Mouse (Mus musculus): ENCODE measurements around the gene Olfr700. TPM values are rescaled to one million over a fixed set of nuclear protein-coding genes. Genes with fewer than 3 reads are reported as not detected.

Gene Olfr700
- polyA plus RNA-seq, 1 experiment from 2014 or later = not detected

Other genes with a start within 250 kb of the Olfr700 start
- gene Olfr693, start 128.2 kb downstream of the Olfr700 start, polyA plus RNA-seq (2015; fragmentation: Nextera tagmentation; extraction: Ambion mirVana) = not detected in 2 replicates
- gene Olfr694, start 117.0 kb downstream of the Olfr700 start, polyA plus RNA-seq (2015; fragmentation: Nextera tagmentation; extraction: Ambion mirVana) = not detected in 2 replicates
- not detected in 2 replicates for gene Olfr695, start 92.4 kb downstream of the Olfr700 start, polyA plus RNA-seq (2015; fragmentation: Nextera tagmentation; extraction: Ambion mirVana)
- gene Olfr697, start 66.4 kb downstream of the Olfr700 start, polyA plus RNA-seq (2015; fragmentation: Nextera tagmentation; extraction: Ambion mirVana) = not detected in 2 replicates
- gene Olfr698, start 53.4 kb downstream of the Olfr700 start, polyA plus RNA-seq (2015; fragmentation: Nextera tagmentation; extraction: Ambion mirVana) = not detected in 2 replicates
- gene Olfr699, start 15.6 kb downstream of the Olfr700 start, polyA plus RNA-seq (2015; fragmentation: Nextera tagmentation; extraction: Ambion mirVana) = not detected in 2 replicates
- not detected in 2 replicates for gene Olfr701, start 5.3 kb upstream of the Olfr700 start, polyA plus RNA-seq (2015; fragmentation: Nextera tagmentation; extraction: Ambion mirVana)
- gene Olfr702, start 25.1 kb upstream of the Olfr700 start, polyA plus RNA-seq (2015; fragmentation: Nextera tagmentation; extraction: Ambion mirVana) = not detected in 2 replicates
- gene Olfr703, start 34.5 kb upstream of the Olfr700 start, polyA plus RNA-seq (2015; fragmentation: Nextera tagmentation; extraction: Ambion mirVana) = not detected in 2 replicates
- gene Olfr704, start 54.4 kb upstream of the Olfr700 start, polyA plus RNA-seq (2015; fragmentation: Nextera tagmentation; extraction: Ambion mirVana) = not detected in 2 replicates
- gene Olfr705, start 68.1 kb upstream of the Olfr700 start, polyA plus RNA-seq (2015; fragmentation: Nextera tagmentation; extraction: Ambion mirVana) = not detected in 2 replicates
- gene Olfr706, start 79.3 kb upstream of the Olfr700 start, polyA plus RNA-seq (2015; fragmentation: Nextera tagmentation; extraction: Ambion mirVana) = not detected in 2 replicates
- not detected in 2 replicates for gene Olfr707, start 92.4 kb upstream of the Olfr700 start, polyA plus RNA-seq (2015; fragmentation: Nextera tagmentation; extraction: Ambion mirVana)
- not detected in 2 replicates for gene Olfr1532-ps1, start 99.2 kb upstream of the Olfr700 start, polyA plus RNA-seq (2015; fragmentation: Nextera tagmentation; extraction: Ambion mirVana)
- gene Olfr709-ps1, start 123.4 kb upstream of the Olfr700 start, polyA plus RNA-seq (2015; fragmentation: Nextera tagmentation; extraction: Ambion mirVana) = not detected in 2 replicates
- not detected in 2 replicates for gene Olfr710, start 139.5 kb upstream of the Olfr700 start, polyA plus RNA-seq (2015; fragmentation: Nextera tagmentation; extraction: Ambion mirVana)
- gene Olfr6, start 155.1 kb upstream of the Olfr700 start, polyA plus RNA-seq (2015; fragmentation: Nextera tagmentation; extraction: Ambion mirVana) = not detected in 2 replicates
- gene Olfr711, start 166.6 kb upstream of the Olfr700 start, polyA plus RNA-seq (2015; fragmentation: Nextera tagmentation; extraction: Ambion mirVana) = not detected in 2 replicates
- not detected in 2 replicates for gene Olfr2, start 197.2 kb upstream of the Olfr700 start, polyA plus RNA-seq (2015; fragmentation: Nextera tagmentation; extraction: Ambion mirVana)
- gene Olfr713, start 222.3 kb upstream of the Olfr700 start, polyA plus RNA-seq (2015; fragmentation: Nextera tagmentation; extraction: Ambion mirVana) = not detected in 2 replicates

All from stomach, embryonic 16.5 days (tissue).